Mouse (Mus musculus) spleen, embryonic (tissue): ENCODE data around the gene Celf2.
"Not testable (repeated sequence)": the region's sequence is repeated elsewhere in the genome, so short reads cannot be mapped to it uniquely, and the experiment has no call there.

Experiments
- CTCF ChIA-PET: fragments of 350-600 bp; sonication (Branson Sonifier 250); formaldehyde crosslinking; loops from one replicate; lab custom pipeline; 2022; lab: Charles Lee

The Celf2 gene

GRCm38 (mm10) chr2:7267166-7267565 lies 242.2 kb downstream of the Celf2 start:
- CTCF ChIA-PET, result no interaction called here

- CTCF ChIA-PET, result not testable (repeated sequence)
Measured at GRCm38 (mm10) chr2:7262668-7263067, 246.7 kb downstream of the Celf2 start.

- CTCF ChIA-PET, result no interaction called here
Measured at GRCm38 (mm10) chr2:7260186-7260585, 249.2 kb downstream of the Celf2 start.

GRCm38 (mm10) chr2:7259616-7260015 lies 249.7 kb downstream of the Celf2 start:
- CTCF ChIA-PET, result no interaction called here

- CTCF ChIA-PET, result no interaction called here
Measured at GRCm38 (mm10) chr2:7256023-7256422, 253.3 kb downstream of the Celf2 start.

- CTCF ChIA-PET, result no interaction called here
Measured at GRCm38 (mm10) chr2:7255386-7255785, 254.0 kb downstream of the Celf2 start.

GRCm38 (mm10) chr2:7250314-7250713 lies 259.0 kb downstream of the Celf2 start:
- CTCF ChIA-PET, result no interaction called here

- CTCF ChIA-PET, result no interaction called here
Measured at GRCm38 (mm10) chr2:7249002-7249401, 260.4 kb downstream of the Celf2 start.

- CTCF ChIA-PET, result no interaction called here
Measured at GRCm38 (mm10) chr2:7245958-7246774, 263.2 kb downstream of the Celf2 start.

- CTCF ChIA-PET, result no interaction called here
Measured at GRCm38 (mm10) chr2:7242139-7242538, 267.2 kb downstream of the Celf2 start.

- CTCF ChIA-PET, result no interaction called here
Measured at GRCm38 (mm10) chr2:7241523-7241941, 267.8 kb downstream of the Celf2 start.

GRCm38 (mm10) chr2:7237283-7237682 lies 272.1 kb downstream of the Celf2 start:
- CTCF ChIA-PET, result no interaction called here

GRCm38 (mm10) chr2:7236452-7236851 lies 272.9 kb downstream of the Celf2 start:
- CTCF ChIA-PET, result no interaction called here

GRCm38 (mm10) chr2:7235059-7235741 lies 274.2 kb downstream of the Celf2 start:
- CTCF ChIA-PET, result no interaction called here

GRCm38 (mm10) chr2:7234587-7234986 lies 274.8 kb downstream of the Celf2 start:
- CTCF ChIA-PET, result no interaction called here

GRCm38 (mm10) chr2:7233411-7233810 lies 276.0 kb downstream of the Celf2 start:
- CTCF ChIA-PET, result no interaction called here

GRCm38 (mm10) chr2:7226785-7227184 lies 282.6 kb downstream of the Celf2 start:
- CTCF ChIA-PET, result no interaction called here

- CTCF ChIA-PET, result no interaction called here
Measured at GRCm38 (mm10) chr2:7224346-7225071, 284.9 kb downstream of the Celf2 start.

GRCm38 (mm10) chr2:7223538-7223937 lies 285.8 kb downstream of the Celf2 start:
- CTCF ChIA-PET, result no interaction called here

GRCm38 (mm10) chr2:7222886-7223285 lies 286.5 kb downstream of the Celf2 start:
- CTCF ChIA-PET, result no interaction called here

GRCm38 (mm10) chr2:7221856-7222255 lies 287.5 kb downstream of the Celf2 start:
- CTCF ChIA-PET, result no interaction called here

- CTCF ChIA-PET, result no interaction called here
Measured at GRCm38 (mm10) chr2:7218101-7218500, 291.3 kb downstream of the Celf2 start.
